Mouse (Mus musculus) testis, adult 2 months (tissue): ENCODE data around the gene Slc25a33.

ENCODE experiments used
- CTCF ChIP-seq: fragments of 200-500 bp; IDR thresholded peaks from 2 replicates; pipeline ENCODE4 v1.5.1; 2012; ENCODE audit warnings: low read depth, mild to moderate bottlenecking, inconsistent platforms, low read length, moderate library complexity; ENCODE audit not compliant: control insufficient read depth, insufficient read depth, insufficient replicate concordance
- POLR2A ChIP-seq: fragments of 200-500 bp; IDR thresholded peaks from 2 replicates; pipeline ENCODE4 v1.6.1; 2012; ENCODE audit warnings: low read depth, mild to moderate bottlenecking, inconsistent platforms, low read length, moderate library complexity; ENCODE audit not compliant: control insufficient read depth

DNA sequence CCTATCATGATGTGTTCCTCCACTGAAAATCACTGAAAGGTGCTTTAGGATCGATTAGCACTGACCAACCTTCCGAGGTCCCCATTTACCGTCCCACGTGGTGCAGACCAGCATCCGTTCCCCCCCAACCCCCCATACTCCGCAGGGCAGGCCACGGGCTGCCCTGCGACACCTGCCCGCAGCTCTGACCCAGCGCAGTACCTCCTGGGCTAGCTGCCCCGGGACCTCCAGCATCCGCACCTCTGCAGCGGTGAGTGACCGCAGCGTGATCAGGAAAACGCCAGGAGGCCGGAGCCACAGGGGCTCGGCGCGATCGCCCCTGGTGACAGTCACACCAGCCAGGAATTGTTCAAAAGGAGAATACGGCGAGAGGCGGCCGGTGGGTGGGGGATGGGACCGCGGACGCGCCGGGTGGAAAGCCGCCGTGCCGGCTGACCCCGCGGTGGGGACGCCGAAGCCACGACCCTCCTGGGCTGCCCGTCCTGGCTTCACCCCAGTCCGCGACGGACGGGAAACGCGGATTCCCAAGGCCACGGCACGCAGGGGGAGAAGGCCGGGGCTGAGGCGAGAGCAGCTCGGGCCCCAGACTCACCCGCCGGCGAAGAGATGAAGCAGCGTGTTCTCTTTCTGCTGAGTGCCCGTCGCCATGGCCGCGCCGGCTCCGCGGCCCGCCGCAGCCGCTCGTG is 526 bp downstream of the Slc25a33 start:
- no peak for TF ChIP-seq CTCF
- TF ChIP-seq POLR2A = no peak
